Mouse (Mus musculus) lung, embryonic 16.5 days (tissue): ENCODE results near the gene Vps26a. TPM values are rescaled to one million over a fixed set of nuclear protein-coding genes. Genes with fewer than 3 reads are reported as not detected.

Experiments used
- ATAC-seq: fragments of 200-750 bp; cut with Nextera tagmentation; 2 replicates; pipeline ENCODE4 v1.8.0; 2017; ENCODE audit warnings: low read depth, mild to moderate bottlenecking, moderate library complexity
- H3K27ac ChIP-seq: fragments of 300-500 bp; sonication (generic); 2 replicates; pipeline ENCODE4 v1.5.1; 2014; ENCODE audit warnings: mild to moderate bottlenecking, control low read depth, low read length
- H3K27me3 ChIP-seq: fragments of 300-500 bp; sonication (generic); 2 replicates; pipeline ENCODE4 v1.6.1; 2014; ENCODE audit warnings: low read depth, low read length, mixed read lengths; ENCODE audit not compliant: control insufficient read depth, insufficient read depth
- H3K36me3 ChIP-seq: fragments of 300-500 bp; sonication (generic); 2 replicates; pipeline ENCODE4 v1.6.1; 2014; ENCODE audit warnings: low read length; ENCODE audit not compliant: control insufficient read depth, insufficient read depth
- H3K4me1 ChIP-seq: fragments of 300-500 bp; sonication (generic); replicated peaks from 2 replicates; pipeline ENCODE4 v1.6.1; 2014; ENCODE audit warnings: low read length, mixed read lengths; ENCODE audit not compliant: control insufficient read depth, insufficient read depth
- H3K4me2 ChIP-seq: fragments of 300-500 bp; sonication (generic); 2 replicates; pipeline ENCODE4 v1.6.1; 2014; ENCODE audit warnings: low read depth, low read length, control low read depth
- H3K4me3 ChIP-seq: fragments of 300-500 bp; sonication (generic); 2 replicates; pipeline ENCODE4 v1.5.1; 2014; ENCODE audit warnings: mild to moderate bottlenecking, low read length, control low read depth
- H3K9ac ChIP-seq: fragments of 300-500 bp; sonication (generic); 2 replicates; pipeline ENCODE4 v1.6.1; 2014; ENCODE audit warnings: low read length, control low read depth
- H3K9me3 ChIP-seq: fragments of 300-500 bp; sonication (generic); 2 replicates; pipeline ENCODE4 v1.6.1; 2016; ENCODE audit warnings: low read length; ENCODE audit not compliant: control insufficient read depth
- WGBS: fragments of 180-500 bp; shearing (Covaris S2); extraction: QIAGEN DNeasy Blood & Tissue Kit; methylation state at CpG from one replicate; pipeline ENCODE4 v1.1.7; 2014; 5-methylcytosine and 5-hydroxymethylcytosine counted together
- polyA plus RNA-seq: library from polyadenylated mRNA; unstranded; fragments of >200 nt; fragmentation: Nextera tagmentation; extraction: Ambion mirVana; gene quantifications from 2 replicates; pipeline ENCODE4 v1.2.1, GENCODE M21; 2015

Vps26a gene
- 81.6 and 86.1 TPM in 2 replicates for polyA plus RNA-seq

DNA sequence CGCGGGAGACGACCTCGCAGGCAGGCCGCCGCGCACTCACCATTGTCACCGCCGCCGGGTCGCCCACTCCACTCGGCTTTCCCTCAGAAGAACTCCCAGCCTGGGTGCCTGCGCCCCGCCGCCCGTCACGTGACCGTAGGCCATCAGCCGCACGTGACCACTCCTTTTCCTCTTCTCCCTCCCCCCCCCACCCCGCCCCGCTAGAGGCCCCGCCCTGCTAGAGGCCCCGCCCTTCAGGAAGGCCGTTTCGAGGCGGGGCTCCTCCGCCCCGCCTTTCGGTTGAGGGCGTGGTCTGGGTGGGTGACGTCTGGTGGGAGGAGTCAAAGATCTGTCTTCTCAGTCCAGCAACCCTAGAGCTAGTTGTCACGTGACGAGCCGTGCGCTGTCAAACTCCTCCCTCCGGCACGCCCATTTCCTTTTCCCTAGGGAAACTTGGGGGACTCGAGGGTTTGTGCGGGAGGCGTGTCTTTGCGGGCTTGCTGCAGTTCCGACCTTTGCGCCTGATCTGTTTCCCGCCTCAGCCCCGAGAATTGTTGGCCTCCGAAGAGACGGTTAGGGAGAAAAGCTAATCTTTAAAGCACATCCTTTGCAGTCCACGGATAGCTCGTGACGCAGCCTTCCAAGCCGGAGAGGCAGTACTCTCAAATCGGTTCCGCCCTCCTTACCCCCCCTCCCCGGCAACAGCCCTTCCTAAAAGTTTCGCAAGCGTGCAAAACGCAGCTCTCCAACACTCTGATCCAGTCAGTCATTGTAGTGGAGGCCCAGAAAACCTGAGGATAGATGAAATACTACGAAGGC, at the start of gene Vps26a:
Vps26a (minus strand) TSS at position 188 of the 798 bp plus-strand sequence.
- Histone ChIP-seq H3K4me1 (peaks cover 8% of the 10 kb centered on the region), H3K4me2 (peak within 1 kb of the TSS; percentile 86), H3K27ac (peak within 1 kb of the TSS; percentile 89), H3K27me3 (no peaks in the 10 kb centered on the region), H3K36me3 (no peaks in the 10 kb centered on the region), H3K9me3 (no peaks in the 10 kb centered on the region), H3K4me3 (peak within 1 kb of the TSS; percentile 91), H3K9ac (peak within 1 kb of the TSS; percentile 92)
- peak; percentile 96 for ATAC-seq
- WGBS, result under 1% methylated on average over 48 of the region's 59 CpGs

DNA sequence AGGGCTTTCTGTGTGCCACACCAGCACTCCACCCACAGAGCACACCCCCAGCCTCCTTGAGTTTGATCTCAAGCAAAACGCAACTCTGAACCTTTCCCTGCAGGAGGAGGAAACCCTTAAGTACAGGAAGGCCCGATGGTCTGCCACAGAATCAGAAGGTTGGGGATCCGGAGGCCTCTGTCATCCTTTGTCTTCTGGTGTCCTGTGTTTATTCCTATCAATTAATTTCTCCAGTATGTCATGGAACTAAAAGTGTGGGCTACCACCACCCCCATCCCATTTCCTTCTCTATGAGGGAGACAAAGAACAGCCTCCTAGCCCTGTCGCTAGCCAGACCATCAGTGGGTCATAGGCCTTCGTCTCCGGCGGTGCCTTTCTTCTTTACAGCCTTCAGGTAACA, 47.9 kb upstream of the Vps26a start:
- ATAC-seq, result peak; percentile 74
- Histone ChIP-seq H3K4me1 (no peaks in the 10 kb centered on the region; the same call in 1 of the 2 replicates), H3K9ac (no peak overlapping the region), H3K27me3 (no peaks in the 10 kb centered on the region), H3K4me3 (no peak overlapping the region), H3K9me3 (no peaks in the 10 kb centered on the region), H3K36me3 (no peaks in the 10 kb centered on the region), H3K27ac (peak overlapping the region; percentile 82), H3K4me2 (no peak overlapping the region)
- 64% methylated on average over 7 of the region's 7 CpGs for WGBS

DNA sequence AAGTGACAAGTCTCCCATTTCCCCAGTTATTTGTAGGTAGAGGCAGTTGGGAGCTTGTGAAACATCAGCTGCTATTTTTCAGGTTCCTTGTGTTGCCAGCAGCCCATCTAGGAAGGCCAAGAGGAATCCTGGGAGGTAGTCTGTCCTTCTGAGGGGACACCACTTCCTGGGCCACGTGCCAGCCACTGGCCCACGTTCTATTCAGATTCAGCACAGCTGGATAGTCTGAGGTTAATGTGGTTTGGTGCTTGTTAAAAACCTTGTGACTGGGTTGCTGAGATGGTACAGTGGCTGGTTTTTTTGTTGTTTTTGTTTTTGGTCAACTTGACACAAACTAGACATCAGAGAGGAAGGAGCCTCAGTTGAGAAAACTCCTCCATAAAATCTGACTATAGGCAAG, 46.2 kb upstream of the Vps26a start:
- H3K27me3 ChIP-seq, result no peaks in the 10 kb centered on the region
- no peak overlapping the region for H3K4me2 ChIP-seq
- no peak for ATAC-seq
- no peak overlapping the region for H3K27ac ChIP-seq
- H3K36me3 ChIP-seq, result no peaks in the 10 kb centered on the region
- no peak overlapping the region for H3K9ac ChIP-seq
- H3K4me1 ChIP-seq, result no peaks in the 10 kb centered on the region; the same call in 1 of the 2 replicates
- no peaks in the 10 kb centered on the region for H3K9me3 ChIP-seq
- H3K4me3 ChIP-seq, result no peak overlapping the region
- 30% methylated on average over 2 of the region's 2 CpGs for WGBS

DNA sequence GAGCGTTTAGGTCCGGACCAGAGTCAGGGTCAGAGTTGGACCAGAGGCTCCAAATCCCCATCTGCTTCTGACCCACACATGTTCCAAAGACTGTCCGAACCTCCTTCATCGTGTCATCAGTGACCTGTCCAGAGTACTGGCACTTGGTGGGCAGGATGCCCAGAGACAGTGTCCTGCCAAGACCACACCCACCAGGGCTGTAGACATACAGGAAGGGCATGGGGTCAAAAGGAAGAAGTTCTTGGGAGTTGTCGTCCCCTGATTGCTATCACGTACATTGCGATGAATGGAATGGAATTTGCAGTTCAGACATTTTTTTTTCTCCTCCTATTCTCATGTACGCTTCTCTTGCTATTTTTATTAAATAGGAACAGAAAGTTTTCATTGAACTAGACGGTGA, 43.6 kb upstream of the Vps26a start:
- Histone ChIP-seq H3K4me1 (no peaks in the 10 kb centered on the region; the same call in 1 of the 2 replicates), H3K9ac (no peak overlapping the region), H3K4me2 (no peak overlapping the region), H3K27me3 (no peaks in the 10 kb centered on the region), H3K36me3 (no peaks in the 10 kb centered on the region), H3K9me3 (no peaks in the 10 kb centered on the region), H3K27ac (peak overlapping the region; percentile 37; the same call in 1 of the 2 replicates), H3K4me3 (no peak overlapping the region)
- WGBS, result 58% methylated on average over 9 of the region's 9 CpGs
- ATAC-seq, result peak; percentile 82

DNA sequence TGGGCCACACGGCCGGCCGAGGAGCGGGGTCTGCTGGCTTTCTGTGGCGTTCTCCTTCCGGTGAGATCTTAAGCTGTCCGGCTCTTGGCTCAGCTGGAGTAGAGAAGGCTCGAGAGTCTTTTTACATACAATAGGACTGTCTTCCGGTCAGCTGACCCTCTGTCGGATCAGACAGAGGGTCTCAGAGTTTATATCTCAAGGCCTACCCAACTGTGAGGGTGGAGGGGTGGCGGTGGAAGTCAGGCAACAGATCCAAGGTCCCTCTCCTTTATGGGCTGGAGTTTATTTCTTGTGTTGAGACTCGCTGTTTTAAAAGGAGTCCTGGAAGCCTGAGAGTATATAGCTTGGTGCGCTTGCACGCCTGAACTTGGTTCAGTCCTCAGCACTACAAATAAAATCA, 40.7 kb upstream of the Vps26a start, which contains the start of gene Srgn:
Srgn (minus strand) TSS at position 101 of the 400 bp plus-strand sequence.
- Histone ChIP-seq H3K4me3 (peak within 1 kb of the TSS; percentile 10; the same call in 1 of the 2 replicates), H3K4me1 (no peaks in the 10 kb centered on the region; the same call in 1 of the 2 replicates), H3K36me3 (no peaks in the 10 kb centered on the region), H3K4me2 (peak within 1 kb of the TSS; percentile 21; the same call in 1 of the 2 replicates), H3K27me3 (no peaks in the 10 kb centered on the region), H3K9ac (no peak within 1 kb of the TSS), H3K27ac (peak within 1 kb of the TSS; percentile 4; the same call in 1 of the 2 replicates), H3K9me3 (no peaks in the 10 kb centered on the region)
- WGBS, result 78% methylated on average over 14 of the region's 14 CpGs
- ATAC-seq, result no peak

DNA sequence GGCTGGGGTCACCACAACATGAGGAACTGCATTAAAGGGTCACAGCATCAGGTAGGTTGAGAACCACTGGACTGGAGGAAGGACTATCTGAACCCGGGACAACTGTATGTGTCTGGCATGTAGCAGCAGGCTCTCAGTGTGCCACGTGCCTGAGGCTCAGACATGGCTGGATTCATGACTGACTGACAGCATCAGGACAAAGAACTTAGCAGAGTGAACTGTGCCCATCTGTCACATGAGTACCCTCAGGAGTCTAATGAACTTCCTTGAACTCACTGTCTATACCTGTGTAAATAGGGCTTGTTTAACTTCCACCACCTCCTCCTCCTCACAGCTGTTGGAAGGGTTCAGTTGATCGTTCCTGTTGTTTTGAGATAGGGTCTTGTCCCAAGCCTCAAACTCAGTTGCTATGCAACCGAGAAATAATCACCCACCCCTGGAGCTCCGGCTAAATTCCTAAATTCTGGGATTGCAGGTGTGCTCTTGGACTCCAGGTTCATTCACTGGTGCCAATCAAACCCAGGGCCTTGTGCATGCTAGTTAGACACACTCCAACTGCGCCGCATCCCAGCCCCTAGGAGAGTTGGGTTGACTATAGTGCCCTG, 35.8 kb upstream of the Vps26a start:
- no peak for ATAC-seq
- WGBS, result 50% methylated on average over 7 of the region's 7 CpGs

DNA sequence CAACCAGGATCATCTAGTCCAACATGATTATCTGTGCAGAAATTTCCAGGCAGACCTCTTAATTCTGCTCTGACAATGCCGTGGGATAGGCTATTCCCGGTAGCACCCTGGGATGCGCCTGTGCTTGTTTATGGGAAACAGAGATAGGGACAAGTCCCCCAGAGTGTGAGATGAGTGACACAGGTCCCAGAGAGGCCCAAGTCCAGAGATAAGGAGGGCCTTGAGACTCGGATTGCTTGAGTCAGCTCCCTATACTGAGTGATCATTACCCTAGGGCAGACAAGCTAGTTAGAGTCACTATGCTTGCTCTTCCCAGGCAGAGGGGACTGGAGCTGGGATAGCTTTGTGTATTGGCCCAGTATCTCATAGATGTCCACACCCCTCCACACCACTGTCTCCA, 35.2 kb upstream of the Vps26a start:
- H3K9ac ChIP-seq, result no peak overlapping the region
- H3K4me2 ChIP-seq, result no peak overlapping the region
- no peaks in the 10 kb centered on the region for H3K9me3 ChIP-seq
- no peak overlapping the region for H3K4me3 ChIP-seq
- H3K27ac ChIP-seq, result no peak overlapping the region
- ATAC-seq, result no peak
- no peaks in the 10 kb centered on the region for H3K36me3 ChIP-seq
- H3K27me3 ChIP-seq, result no peaks in the 10 kb centered on the region
- no peaks in the 10 kb centered on the region for H3K4me1 ChIP-seq
- WGBS, result 29% methylated on average over 4 of the region's 4 CpGs

More for the DNA sequence above, 35.8 kb upstream of the Vps26a start:
- H3K4me2 ChIP-seq, result no peak overlapping the region
- H3K4me1 ChIP-seq, result no peaks in the 10 kb centered on the region
- H3K9ac ChIP-seq, result no peak overlapping the region
- no peaks in the 10 kb centered on the region for H3K36me3 ChIP-seq
- H3K27ac ChIP-seq, result no peak overlapping the region
- H3K27me3 ChIP-seq, result no peaks in the 10 kb centered on the region
- H3K4me3 ChIP-seq, result no peak overlapping the region
- H3K9me3 ChIP-seq, result no peaks in the 10 kb centered on the region

DNA sequence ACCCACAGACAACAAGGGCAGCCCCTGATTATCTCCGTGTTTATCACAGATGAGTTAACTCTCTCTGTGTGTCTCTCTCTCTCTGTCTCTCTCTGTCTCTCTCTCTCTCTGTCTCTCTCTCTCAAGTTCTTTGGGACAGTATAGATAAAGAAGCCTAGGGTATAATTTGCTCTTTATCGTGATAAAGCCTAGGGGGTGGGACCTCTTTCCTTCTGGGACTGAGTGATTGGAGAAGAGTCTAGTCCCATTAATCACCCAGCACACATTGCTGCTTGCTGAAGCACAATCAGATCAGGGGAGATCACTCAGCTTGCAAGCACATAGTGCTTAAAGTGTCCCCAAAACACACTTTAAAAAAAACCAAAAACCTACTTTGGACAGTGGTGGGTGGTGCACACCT, 34.3 kb upstream of the Vps26a start:
- Histone ChIP-seq H3K4me1 (no peaks in the 10 kb centered on the region), H3K9ac (no peak overlapping the region), H3K27me3 (no peaks in the 10 kb centered on the region), H3K36me3 (no peaks in the 10 kb centered on the region), H3K4me3 (no peak overlapping the region), H3K27ac (no peak overlapping the region), H3K9me3 (no peaks in the 10 kb centered on the region), H3K4me2 (no peak overlapping the region)
- ATAC-seq, result no peak
- 54% methylated on average over 2 of the region's 2 CpGs for whole genome bisulfite sequencing

DNA sequence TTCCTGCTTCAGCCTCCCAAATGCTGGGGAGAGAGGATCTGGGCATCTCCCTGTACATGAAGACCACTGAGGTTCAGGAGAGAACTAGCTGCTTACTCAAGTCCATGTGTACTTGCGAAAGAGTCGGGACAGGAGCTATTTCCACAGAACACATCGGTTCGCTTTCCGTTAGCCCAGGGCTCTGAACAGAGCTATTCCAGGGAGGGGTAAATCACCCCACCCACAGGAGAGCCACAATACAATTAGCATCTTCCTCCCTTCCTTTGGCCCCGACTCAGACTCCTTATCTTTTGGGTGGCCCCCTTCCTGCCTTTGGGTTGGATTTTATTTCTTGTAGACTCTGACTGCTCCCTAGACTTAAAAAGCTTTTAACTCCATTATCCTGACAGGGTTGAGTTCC, 30.9 kb upstream of the Vps26a start:
- H3K27ac ChIP-seq, result no peak overlapping the region
- H3K4me3 ChIP-seq, result no peak overlapping the region
- H3K9me3 ChIP-seq, result no peaks in the 10 kb centered on the region
- H3K4me2 ChIP-seq, result no peak overlapping the region
- no peak for ATAC-seq
- H3K36me3 ChIP-seq, result no peaks in the 10 kb centered on the region
- H3K4me1 ChIP-seq, result no peaks in the 10 kb centered on the region
- 79% methylated on average over 6 of the region's 6 CpGs for WGBS
- no peaks in the 10 kb centered on the region for H3K27me3 ChIP-seq
- H3K9ac ChIP-seq, result no peak overlapping the region
